Mouse (Mus musculus) heart, embryonic 13.5 days (tissue): ENCODE measurements around the gene Tmem135. TPM values are rescaled to one million over a fixed set of nuclear protein-coding genes. Genes with fewer than 3 reads are reported as not detected.

Experiments used
- ATAC-seq: fragments of 200-750 bp; cut with Nextera tagmentation; 2 replicates; pipeline ENCODE4 v1.8.0; 2017; ENCODE audit warnings: moderate TSS enrichment; ENCODE audit not compliant: insufficient number of reproducible peaks, low FRiP score, low TSS enrichment; ENCODE audit errors: extremely low read depth
- H3K27ac ChIP-seq: fragments of 300-500 bp; sonication (generic); replicated peaks from 2 replicates; pipeline ENCODE4 v1.5.1; 2015; ENCODE audit warnings: moderate library complexity, mild to moderate bottlenecking, inconsistent platforms
- H3K27me3 ChIP-seq: fragments of 300-500 bp; sonication (generic); replicated peaks from 2 replicates; pipeline ENCODE4 v1.6.1; 2015; ENCODE audit warnings: mild to moderate bottlenecking, inconsistent platforms
- H3K36me3 ChIP-seq: fragments of 300-500 bp; sonication (generic); 2 replicates; pipeline ENCODE4 v1.6.1; 2015; ENCODE audit warnings: mild to moderate bottlenecking, inconsistent platforms
- H3K4me1 ChIP-seq: fragments of 300-500 bp; sonication (generic); 2 replicates; pipeline ENCODE4 v1.6.1; 2015; ENCODE audit warnings: inconsistent platforms
- H3K4me2 ChIP-seq: fragments of 300-500 bp; sonication (generic); 2 replicates; pipeline ENCODE4 v1.6.1; 2015; ENCODE audit warnings: inconsistent platforms, mild to moderate bottlenecking, moderate library complexity
- H3K4me3 ChIP-seq: fragments of 300-500 bp; sonication (generic); 2 replicates; pipeline ENCODE4 v1.5.1; 2015; ENCODE audit warnings: moderate library complexity, mild to moderate bottlenecking, inconsistent platforms
- H3K9ac ChIP-seq: fragments of 300-500 bp; sonication (generic); 2 replicates; pipeline ENCODE4 v1.6.1; 2015; ENCODE audit warnings: inconsistent platforms, mild to moderate bottlenecking, moderate library complexity
- H3K9me3 ChIP-seq: fragments of 300-500 bp; sonication (generic); 2 replicates; pipeline ENCODE4 v1.6.1; 2016; ENCODE audit warnings: inconsistent platforms
- WGBS: fragments of 180-500 bp; shearing (Covaris S2); methylation state at CpG from one replicate; pipeline ENCODE4 v1.1.7; 2015; ENCODE audit warnings: mixed read lengths; 5-methylcytosine and 5-hydroxymethylcytosine counted together
- polyA plus RNA-seq: library from polyadenylated mRNA; unstranded; fragments of >200 nt; fragmentation: Nextera tagmentation; extraction: Ambion mirVana; gene quantifications from 2 replicates; pipeline ENCODE4 v1.2.1, GENCODE M21; 2015

Gene Tmem135
- polyA plus RNA-seq, 1 experiment from 2014 or later, result 21.7 TPM

- H3K4me2 ChIP-seq, result no peak overlapping the region
- H3K27me3 ChIP-seq, result no peaks in the 10 kb centered on the region
Measured at GRCm38 (mm10) chr7:89380935-89381705, 22.9 kb downstream of the Tmem135 start.

GRCm38 (mm10) chr7:89371623-89372295 lies 32.3 kb downstream of the Tmem135 start:
- ATAC-seq, result no peak
- Histone ChIP-seq H3K4me3 (no peak overlapping the region), H3K4me1 (peaks cover 35% of the 10 kb centered on the region), H3K4me2 (peak overlapping the region; percentile 9; the same call in 1 of the 2 replicates), H3K27me3 (no peaks in the 10 kb centered on the region), H3K36me3 (no peaks in the 10 kb centered on the region), H3K9ac (no peak overlapping the region), H3K27ac (0 out of 2 replicates have a peak overlapping the region, but pooled peaks have one; percentile 0), H3K9me3 (no peaks in the 10 kb centered on the region)
- 24% methylated on average over 6 of the region's 6 CpGs for whole genome bisulfite sequencing

More at GRCm38 (mm10) chr7:89380935-89381705, 22.9 kb downstream of the Tmem135 start:
- H3K27ac ChIP-seq, result peak overlapping the region; percentile 54; the same call in 1 of the 2 replicates
- no peaks in the 10 kb centered on the region for H3K9me3 ChIP-seq
- no peaks in the 10 kb centered on the region for H3K36me3 ChIP-seq
- no peak for ATAC-seq
- no peak overlapping the region for H3K9ac ChIP-seq
- peaks cover 10% of the 10 kb centered on the region for H3K4me1 ChIP-seq
- WGBS, result 48% methylated on average over 7 of the region's 7 CpGs
- no peak overlapping the region for H3K4me3 ChIP-seq

DNA sequence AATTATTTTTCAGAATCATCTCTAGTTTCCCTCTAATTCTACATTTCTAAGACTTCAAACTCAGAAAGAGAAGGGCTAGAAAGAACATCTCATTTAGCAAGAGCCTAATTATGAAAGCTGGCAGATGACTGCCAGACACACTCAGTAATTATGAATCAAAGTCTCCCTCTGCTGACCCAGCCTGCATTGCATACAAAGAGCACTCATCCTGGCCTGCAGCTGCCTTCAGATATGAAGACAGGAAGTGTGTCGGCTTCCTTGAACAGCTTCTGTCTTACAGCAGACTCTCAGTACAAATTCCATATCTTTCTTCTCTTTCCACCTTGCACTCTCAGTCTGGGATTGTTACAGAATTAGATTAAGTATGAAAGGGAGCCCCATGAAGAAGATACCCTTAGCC lies 33.1 kb downstream of the Tmem135 start:
- Histone ChIP-seq H3K4me1 (peaks cover 39% of the 10 kb centered on the region), H3K27me3 (no peaks in the 10 kb centered on the region), H3K27ac (0 out of 2 replicates have a peak overlapping the region, but pooled peaks have one; percentile 0), H3K36me3 (no peaks in the 10 kb centered on the region), H3K4me3 (no peak overlapping the region), H3K4me2 (no peak overlapping the region), H3K9me3 (no peaks in the 10 kb centered on the region), H3K9ac (no peak overlapping the region)
- ATAC-seq, result no peak
- 3% methylated on average over 1 of the region's 1 CpGs for WGBS

- ATAC-seq, result no peak
- Histone ChIP-seq H3K4me3 (no peak overlapping the region), H3K9ac (no peak overlapping the region), H3K36me3 (no peaks in the 10 kb centered on the region), H3K27me3 (no peaks in the 10 kb centered on the region), H3K4me1 (peaks cover 39% of the 10 kb centered on the region), H3K27ac (no peak overlapping the region), H3K4me2 (no peak overlapping the region), H3K9me3 (no peaks in the 10 kb centered on the region)
- 78% methylated on average over 1 of the region's 1 CpGs for WGBS
Measured at GRCm38 (mm10) chr7:89370086-89370485, 33.9 kb downstream of the Tmem135 start.

DNA sequence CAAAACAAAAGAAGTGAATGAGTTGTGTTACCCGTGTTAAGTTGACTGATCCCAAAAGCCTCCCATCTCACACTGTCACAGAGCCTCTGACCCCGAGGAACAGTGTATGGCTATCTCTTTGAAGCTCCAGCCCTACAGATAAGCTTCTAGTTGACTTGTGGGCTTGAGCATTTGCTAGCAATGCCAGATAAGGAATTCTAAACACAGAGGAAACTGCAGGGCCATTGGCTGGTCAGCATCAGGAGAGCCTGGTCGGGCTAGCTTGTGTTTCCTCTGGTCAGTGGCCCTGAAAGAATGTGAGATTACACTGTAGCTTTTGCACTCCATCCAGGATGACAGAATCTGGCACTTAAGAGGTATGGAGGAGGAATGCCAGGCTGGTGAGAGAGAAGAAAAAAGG lies 36.4 kb downstream of the Tmem135 start:
- no peak for ATAC-seq
- Histone ChIP-seq H3K4me1 (peaks cover 39% of the 10 kb centered on the region), H3K4me3 (no peak overlapping the region), H3K9me3 (no peaks in the 10 kb centered on the region), H3K27ac (peak overlapping the region; percentile 74), H3K4me2 (peak overlapping the region; percentile 47), H3K9ac (no peak overlapping the region), H3K27me3 (no peaks in the 10 kb centered on the region), H3K36me3 (no peaks in the 10 kb centered on the region)
- under 1% methylated on average over 3 of the region's 3 CpGs for WGBS

- 69% methylated on average over 10 of the region's 10 CpGs for WGBS
Measured at GRCm38 (mm10) chr7:89365135-89365880, 38.7 kb downstream of the Tmem135 start.

GRCm38 (mm10) chr7:89363975-89364374 lies 40.0 kb downstream of the Tmem135 start:
- ATAC-seq, result no peak
- WGBS, result 76% methylated on average over 5 of the region's 5 CpGs

More at GRCm38 (mm10) chr7:89365135-89365880, 38.7 kb downstream of the Tmem135 start:
- Histone ChIP-seq H3K9me3 (no peaks in the 10 kb centered on the region), H3K9ac (no peak overlapping the region), H3K4me2 (no peak overlapping the region), H3K4me3 (no peak overlapping the region), H3K27ac (no peak overlapping the region), H3K27me3 (no peaks in the 10 kb centered on the region), H3K4me1 (peaks cover 20% of the 10 kb centered on the region), H3K36me3 (no peaks in the 10 kb centered on the region)
- no peak for ATAC-seq

GRCm38 (mm10) chr7:89356307-89356706 lies 47.7 kb downstream of the Tmem135 start:
- peak overlapping the region; percentile 51 for H3K27ac ChIP-seq
- no peaks in the 10 kb centered on the region for H3K36me3 ChIP-seq
- no peaks in the 10 kb centered on the region for H3K27me3 ChIP-seq
- WGBS, result 59% methylated on average over 4 of the region's 4 CpGs
- no peak overlapping the region for H3K4me2 ChIP-seq
- no peak overlapping the region for H3K9ac ChIP-seq
- no peak for ATAC-seq
- H3K4me3 ChIP-seq, result no peak overlapping the region
- peaks cover 12% of the 10 kb centered on the region for H3K4me1 ChIP-seq
- no peaks in the 10 kb centered on the region for H3K9me3 ChIP-seq

More at GRCm38 (mm10) chr7:89363975-89364374, 40.0 kb downstream of the Tmem135 start:
- H3K4me2 ChIP-seq, result no peak overlapping the region
- H3K4me3 ChIP-seq, result no peak overlapping the region
- peaks cover 19% of the 10 kb centered on the region for H3K4me1 ChIP-seq
- no peak overlapping the region for H3K9ac ChIP-seq
- H3K9me3 ChIP-seq, result no peaks in the 10 kb centered on the region
- no peaks in the 10 kb centered on the region for H3K27me3 ChIP-seq
- H3K36me3 ChIP-seq, result no peaks in the 10 kb centered on the region
- no peak overlapping the region for H3K27ac ChIP-seq

GRCm38 (mm10) chr7:89355519-89356255 lies 48.3 kb downstream of the Tmem135 start:
- H3K9ac ChIP-seq, result no peak overlapping the region
- WGBS, result 55% methylated on average over 8 of the region's 8 CpGs
- H3K9me3 ChIP-seq, result no peaks in the 10 kb centered on the region
- ATAC-seq, result no peak
- peaks cover 12% of the 10 kb centered on the region for H3K4me1 ChIP-seq
- no peaks in the 10 kb centered on the region for H3K36me3 ChIP-seq
- H3K4me2 ChIP-seq, result no peak overlapping the region
- H3K27ac ChIP-seq, result peak overlapping the region; percentile 17
- no peaks in the 10 kb centered on the region for H3K27me3 ChIP-seq
- H3K4me3 ChIP-seq, result no peak overlapping the region

DNA sequence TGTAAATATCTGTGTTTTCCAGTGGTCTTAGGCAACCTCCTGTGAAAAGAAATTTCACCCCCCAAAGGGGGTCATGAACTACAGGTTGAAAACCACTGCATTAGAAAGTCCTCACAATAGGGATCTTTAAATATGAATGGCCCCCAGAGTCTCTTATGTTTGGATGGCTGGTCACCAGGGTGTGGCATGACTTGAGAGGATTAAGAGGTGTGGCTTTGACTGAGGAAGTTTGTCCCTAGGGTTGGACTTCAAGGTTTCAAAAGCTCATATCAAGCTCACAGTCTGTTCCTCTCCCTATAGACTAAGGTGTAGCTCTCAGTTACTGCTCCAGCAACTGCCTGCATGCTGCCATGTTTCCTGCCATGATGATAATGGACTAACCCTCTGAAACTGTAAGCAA lies 62.0 kb downstream of the Tmem135 start:
- Histone ChIP-seq H3K9me3 (no peaks in the 10 kb centered on the region), H3K27me3 (no peaks in the 10 kb centered on the region), H3K9ac (no peak overlapping the region), H3K36me3 (no peaks in the 10 kb centered on the region), H3K4me3 (no peak overlapping the region), H3K4me2 (no peak overlapping the region), H3K4me1 (peaks cover 19% of the 10 kb centered on the region), H3K27ac (no peak overlapping the region)
- no peak for ATAC-seq
